Mouse (Mus musculus) midbrain, postnatal 0 days (tissue): ENCODE measurements around the gene Mcu. TPM values are rescaled to one million over a fixed set of nuclear protein-coding genes. Genes with fewer than 3 reads are reported as not detected.
A peak's percentile ranks its signal among the peaks of the same experiment; 100 is the strongest.

Source experiments
- ATAC-seq: fragments of 200-750 bp; cut with Nextera tagmentation; 2 replicates; pipeline ENCODE4 v1.8.0; 2017; ENCODE audit warnings: moderate number of reproducible peaks, mild to moderate bottlenecking, moderate TSS enrichment, moderate library complexity; ENCODE audit not compliant: low FRiP score
- DNase-seq: peaks from one replicate; pipeline ENCODE4 v3.0.0-alpha.2; 2015; ENCODE audit warnings: low spot score
- H3K27ac ChIP-seq: fragments of 300-500 bp; sonication (generic); 2 replicates; pipeline ENCODE4 v1.5.1; 2014; ENCODE audit warnings: low read depth, mild to moderate bottlenecking, low read length, mixed read lengths
- H3K27me3 ChIP-seq: fragments of 300-500 bp; sonication (generic); 2 replicates; pipeline ENCODE4 v1.6.1; 2014; ENCODE audit warnings: low read length, control low read depth, mixed read lengths; ENCODE audit not compliant: insufficient read depth
- H3K36me3 ChIP-seq: fragments of 300-500 bp; sonication (generic); 2 replicates; pipeline ENCODE4 v1.6.1; 2014; ENCODE audit warnings: low read length, control low read depth, mixed read lengths; ENCODE audit not compliant: insufficient read depth
- H3K4me1 ChIP-seq: fragments of 300-500 bp; sonication (generic); 2 replicates; pipeline ENCODE4 v1.6.1; 2014; ENCODE audit warnings: mild to moderate bottlenecking, control low read depth, antibody characterized with exemption, low read length, mixed read lengths; ENCODE audit not compliant: insufficient read depth
- H3K4me2 ChIP-seq: fragments of 300-500 bp; sonication (generic); 2 replicates; pipeline ENCODE4 v1.6.1; 2014; ENCODE audit warnings: low read depth, mild to moderate bottlenecking, low read length, mixed read lengths; ENCODE audit not compliant: poor library complexity, severe bottlenecking
- H3K4me3 ChIP-seq: fragments of 300-500 bp; sonication (generic); 2 replicates; pipeline ENCODE4 v1.5.1; 2014; ENCODE audit warnings: low read depth, mild to moderate bottlenecking, low read length, moderate library complexity
- H3K9ac ChIP-seq: fragments of 300-500 bp; sonication (generic); replicated peaks from 2 replicates; pipeline ENCODE4 v1.6.1; 2014; ENCODE audit warnings: mild to moderate bottlenecking, low read length, moderate library complexity, mixed read lengths; ENCODE audit not compliant: poor library complexity, severe bottlenecking
- H3K9me3 ChIP-seq: fragments of 300-500 bp; sonication (generic); 2 replicates; pipeline ENCODE4 v1.6.1; 2016; ENCODE audit warnings: low read length, control low read depth
- CTCF ChIP-seq: IDR thresholded peaks from 2 replicates; pipeline ENCODE4 v1.5.1; 2016; ENCODE audit warnings: antibody characterized with exemption, mild to moderate bottlenecking
- WGBS: fragments of 180-500 bp; shearing (Covaris S2); extraction: QIAGEN DNeasy Blood & Tissue Kit; methylation state at CpG from one replicate; pipeline ENCODE4 v1.1.7; 2014; 5-methylcytosine and 5-hydroxymethylcytosine counted together
- polyA plus RNA-seq: library from polyadenylated mRNA; unstranded; fragments of >200 nt; fragmentation: Nextera tagmentation; extraction: Ambion mirVana; gene quantifications from 2 replicates; pipeline ENCODE4 v1.2.1, GENCODE M21; 2015
- total RNA-seq: library from RNA; depleted of rRNA; stranded (reverse); fragments of >200 nt; gene quantifications from 2 replicates; pipeline ENCODE4 v1.2.3, GENCODE M21; 2014

Mcu gene
- total and polyA plus RNA-seq, 2 experiments from 2014 or later = 39.4 to 46.1 TPM

DNA sequence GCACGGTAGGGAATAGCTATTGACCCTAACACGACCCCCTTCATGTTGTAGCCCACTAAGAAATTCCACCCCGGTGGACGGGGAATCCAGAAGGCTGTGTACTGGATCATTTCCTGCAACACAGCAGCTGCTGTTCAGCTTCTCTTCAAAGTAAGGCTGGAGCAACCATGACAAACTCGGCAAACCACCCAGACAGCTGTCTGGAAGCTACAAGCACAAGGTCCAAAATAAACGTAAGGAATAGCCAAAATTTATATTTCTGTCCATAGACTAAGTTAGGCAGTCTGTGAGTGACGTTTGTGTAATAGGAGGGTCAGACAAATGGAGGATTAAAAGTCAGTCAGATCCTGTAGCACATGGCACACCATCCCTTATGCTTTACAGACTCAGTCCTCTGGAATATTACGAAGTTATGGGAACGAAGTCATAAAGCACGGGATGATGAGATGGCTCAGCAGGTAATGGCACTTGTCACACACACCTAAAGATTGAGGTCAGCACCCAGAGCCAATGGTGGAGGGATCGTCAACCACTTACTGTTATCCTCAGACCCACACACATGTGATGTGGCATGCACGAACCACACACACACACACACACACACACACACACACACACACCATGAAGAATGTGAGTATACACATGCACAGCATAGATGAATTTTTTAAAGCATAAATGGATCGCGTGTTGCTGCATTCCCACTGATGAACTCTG is 105.6 kb downstream of the Mcu start:
- no peaks in the 10 kb centered on the region for H3K9me3 ChIP-seq
- WGBS = 84% methylated on average over 14 of the region's 14 CpGs
- H3K27me3 ChIP-seq = no peaks in the 10 kb centered on the region
- no peaks in the 10 kb centered on the region for H3K4me1 ChIP-seq
- no peak overlapping the region for H3K9ac ChIP-seq
- H3K27ac ChIP-seq = no peak overlapping the region
- DNase-seq (no peak), ATAC-seq (no peak)
- no peak overlapping the region for H3K4me3 ChIP-seq
- no peak overlapping the region for H3K4me2 ChIP-seq
- no peak for TF ChIP-seq CTCF
- no peaks in the 10 kb centered on the region for H3K36me3 ChIP-seq

DNA sequence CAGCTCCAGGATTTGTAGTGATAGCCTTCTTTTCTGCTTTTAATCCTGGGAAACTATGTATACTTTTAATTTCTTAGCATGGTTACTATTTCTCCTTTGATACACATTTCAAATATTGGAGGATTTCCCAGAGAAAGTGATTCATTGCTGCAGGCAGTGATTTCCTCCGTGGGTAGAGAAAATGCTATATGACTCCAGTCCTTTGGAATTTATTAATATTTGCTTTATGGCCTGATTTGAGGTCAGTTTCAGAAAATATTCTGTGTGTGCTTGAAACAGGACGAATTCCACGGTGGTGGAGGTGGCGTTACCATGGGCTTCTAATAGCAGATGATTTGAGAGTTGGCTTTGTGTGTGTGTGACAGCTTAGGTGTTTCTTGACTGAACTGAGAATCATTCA is 107.3 kb downstream of the Mcu start:
- H3K4me1 ChIP-seq = no peaks in the 10 kb centered on the region
- H3K4me2 ChIP-seq = no peak overlapping the region
- H3K4me3 ChIP-seq = no peak overlapping the region
- no peak overlapping the region for H3K9ac ChIP-seq
- DNase-seq (no peak), ATAC-seq (no peak)
- no peaks in the 10 kb centered on the region for H3K27me3 ChIP-seq
- H3K9me3 ChIP-seq = no peaks in the 10 kb centered on the region
- WGBS = 69% methylated on average over 4 of the region's 4 CpGs
- no peak overlapping the region for H3K27ac ChIP-seq
- H3K36me3 ChIP-seq = no peaks in the 10 kb centered on the region
- no peak for TF ChIP-seq CTCF

GRCm38 (mm10) chr10:59506711-59507110 is 109.8 kb downstream of the Mcu start:
- no peak for TF ChIP-seq CTCF
- H3K4me2 ChIP-seq = no peak overlapping the region
- no peaks in the 10 kb centered on the region for H3K36me3 ChIP-seq
- DNase-seq (no peak), ATAC-seq (no peak)
- 82% methylated on average over 5 of the region's 5 CpGs for WGBS
- H3K9ac ChIP-seq = no peak overlapping the region
- no peak overlapping the region for H3K27ac ChIP-seq
- no peaks in the 10 kb centered on the region for H3K4me1 ChIP-seq
- H3K27me3 ChIP-seq = no peaks in the 10 kb centered on the region
- H3K4me3 ChIP-seq = no peak overlapping the region
- H3K9me3 ChIP-seq = no peaks in the 10 kb centered on the region

GRCm38 (mm10) chr10:59504291-59504690 is 112.2 kb downstream of the Mcu start:
- Histone ChIP-seq H3K9ac (no peak overlapping the region), H3K4me3 (no peak overlapping the region), H3K4me1 (no peaks in the 10 kb centered on the region), H3K4me2 (peak overlapping the region; percentile 40), H3K9me3 (no peaks in the 10 kb centered on the region), H3K36me3 (no peaks in the 10 kb centered on the region), H3K27me3 (no peaks in the 10 kb centered on the region), H3K27ac (no peak overlapping the region)
- 38% methylated on average over 3 of the region's 3 CpGs for WGBS
- no peak for TF ChIP-seq CTCF
- ATAC-seq (0 out of 2 replicates have a peak, but pooled peaks have one; percentile 54), DNase-seq (no peak)

GRCm38 (mm10) chr10:59503433-59504210 is 112.9 kb downstream of the Mcu start:
- 53% methylated on average over 31 of the region's 31 CpGs for WGBS
- Histone ChIP-seq H3K27me3 (no peaks in the 10 kb centered on the region), H3K4me1 (no peaks in the 10 kb centered on the region), H3K4me3 (peak overlapping the region; percentile 11; the same call in 1 of the 2 replicates), H3K9me3 (no peaks in the 10 kb centered on the region), H3K27ac (no peak overlapping the region), H3K9ac (no peak overlapping the region), H3K4me2 (peak overlapping the region; percentile 40), H3K36me3 (no peaks in the 10 kb centered on the region)
- ATAC-seq (peak; percentile 69), DNase-seq (peak; percentile 53)
- TF ChIP-seq CTCF = no peak

- H3K36me3 ChIP-seq = no peaks in the 10 kb centered on the region
- H3K4me1 ChIP-seq = no peaks in the 10 kb centered on the region
- H3K27me3 ChIP-seq = no peaks in the 10 kb centered on the region
- H3K4me3 ChIP-seq = no peak overlapping the region
- DNase-seq (no peak), ATAC-seq (no peak)
- H3K4me2 ChIP-seq = no peak overlapping the region
- WGBS = 59% methylated on average over 12 of the region's 12 CpGs
- TF ChIP-seq CTCF = no peak
- no peak overlapping the region for H3K9ac ChIP-seq
- no peak overlapping the region for H3K27ac ChIP-seq
- no peaks in the 10 kb centered on the region for H3K9me3 ChIP-seq
Observed at GRCm38 (mm10) chr10:59502381-59502780, 114.1 kb downstream of the Mcu start.
